Mouse (Mus musculus): ENCODE measurements around the gene Heatr9.

The Heatr9 gene

DNA sequence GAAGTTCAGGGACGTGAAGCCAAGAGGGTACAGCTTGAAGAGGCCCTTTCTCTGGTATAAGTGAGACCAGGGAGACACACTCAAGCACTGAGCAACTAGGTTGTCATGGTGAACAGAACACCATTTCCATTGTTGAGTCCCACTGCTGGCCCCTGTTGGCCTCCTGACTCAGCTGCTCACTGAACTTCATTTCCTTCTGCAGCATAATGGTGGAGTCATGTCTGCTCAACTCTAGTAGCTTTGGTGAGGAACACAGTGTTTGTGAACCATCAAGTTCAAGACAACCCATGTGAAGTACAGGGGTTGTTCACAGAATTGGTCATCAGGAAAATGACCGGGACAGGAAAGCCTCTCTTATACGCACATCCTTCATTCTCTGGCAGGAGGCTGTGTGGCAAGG lies at the start of gene Heatr9:
TSS of gene Heatr9 (minus strand) at position 101 of the 400 bp plus-strand sequence.
- in situ Hi-C loops (cut with MboI, MseI), result no loop called here

DNA sequence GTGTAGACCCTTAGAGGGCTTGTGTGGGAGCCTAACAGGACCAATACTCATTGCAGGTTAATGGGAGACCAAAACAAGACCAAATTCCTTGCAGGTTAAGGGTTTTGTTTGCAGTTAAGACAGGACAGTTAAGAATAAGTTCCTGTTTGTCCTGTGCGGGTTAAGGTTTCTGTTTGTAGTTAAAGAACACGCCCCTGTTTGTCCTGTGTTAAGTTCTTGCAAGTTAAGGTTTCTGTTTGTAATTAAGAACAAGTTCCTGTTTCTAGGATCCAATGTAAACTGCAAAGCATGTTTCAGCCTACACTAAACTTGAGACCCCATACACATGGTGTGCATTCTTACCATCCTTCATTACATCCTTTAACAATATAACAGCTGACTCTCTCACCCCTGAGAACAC lies 48.2 kb upstream of the Heatr9 start:
- in situ Hi-C loops (cut with MboI, MseI), result loop anchor here in 1 of 2 experiments (10.0 kb wide), 1 partner anchor 145 kb away; no protein-coding TSS in a partner anchor

DNA sequence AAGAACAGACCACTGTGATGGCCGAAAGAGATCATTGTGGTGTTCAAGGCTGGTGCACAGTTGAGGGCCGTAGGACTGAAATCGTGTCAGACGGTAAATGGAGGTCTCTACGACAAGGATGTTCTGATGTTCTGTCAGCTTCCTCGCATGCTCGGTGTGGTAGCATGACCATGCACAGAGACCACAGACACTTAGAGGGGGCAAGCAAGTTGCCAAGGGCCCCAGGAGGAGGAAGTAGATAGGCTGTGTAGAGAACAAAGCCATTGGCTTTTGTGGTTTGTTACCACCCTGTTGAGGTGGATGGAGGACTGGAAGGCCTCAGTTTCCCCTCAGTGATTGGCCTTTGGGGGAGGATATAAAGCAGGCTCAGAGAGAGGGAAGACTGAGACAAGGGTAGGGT lies 47.3 kb upstream of the Heatr9 start:
- in situ Hi-C loops (cut with MboI, MseI), result loop anchor here in 1 of 2 experiments (10.0 kb wide), 1 partner anchor 176 kb away; the partner anchor contains the start of gene Wfdc21

DNA sequence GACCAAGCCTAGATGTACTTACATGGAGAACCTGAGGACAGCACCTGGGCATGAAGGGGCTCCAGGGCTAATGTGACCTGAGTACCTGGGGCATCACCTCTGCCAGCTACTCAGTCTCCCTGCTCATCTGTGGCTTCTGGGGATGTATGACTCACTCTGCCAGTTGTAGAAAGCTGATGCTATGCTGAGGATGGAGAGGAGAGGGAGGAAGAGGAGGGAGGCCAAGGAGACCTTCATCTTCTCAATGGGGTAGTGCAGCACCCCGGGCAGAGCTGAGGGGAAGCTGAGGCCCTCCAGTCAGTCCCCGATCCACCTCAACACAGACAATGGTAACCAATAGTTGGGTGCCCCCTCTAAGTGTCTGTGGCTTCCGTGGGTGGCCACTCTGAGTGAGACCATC lies 46.8 kb upstream of the Heatr9 start:
- in situ Hi-C loops (cut with MboI, MseI), result loop anchor here in 1 of 2 experiments (10.0 kb wide), 1 partner anchor 176 kb away; the partner anchor contains the start of gene Wfdc21

DNA sequence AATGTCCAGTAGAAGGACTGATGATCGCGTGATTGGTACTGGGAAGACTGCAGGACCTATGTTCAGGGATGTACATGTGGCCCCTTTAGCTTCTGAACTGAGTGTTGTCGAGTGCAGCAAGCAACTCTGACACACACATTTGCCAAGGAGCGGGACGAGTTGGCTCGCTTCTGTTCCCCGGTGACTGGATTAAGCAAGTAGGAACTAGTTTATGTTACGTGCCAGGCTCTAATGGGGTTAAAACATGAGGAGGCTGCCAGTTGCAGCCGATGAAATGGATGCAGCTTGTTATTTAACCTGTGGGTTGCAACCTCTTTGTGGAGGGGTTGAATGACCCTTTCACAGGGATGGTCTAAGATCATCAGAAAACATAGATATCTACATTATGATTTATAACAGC lies 46.1 kb upstream of the Heatr9 start:
- in situ Hi-C loops (cut with MboI, MseI), result loop anchor here in 1 of 2 experiments (10.0 kb wide), 1 partner anchor 177 kb away; the partner anchor contains the start of gene Wfdc21

DNA sequence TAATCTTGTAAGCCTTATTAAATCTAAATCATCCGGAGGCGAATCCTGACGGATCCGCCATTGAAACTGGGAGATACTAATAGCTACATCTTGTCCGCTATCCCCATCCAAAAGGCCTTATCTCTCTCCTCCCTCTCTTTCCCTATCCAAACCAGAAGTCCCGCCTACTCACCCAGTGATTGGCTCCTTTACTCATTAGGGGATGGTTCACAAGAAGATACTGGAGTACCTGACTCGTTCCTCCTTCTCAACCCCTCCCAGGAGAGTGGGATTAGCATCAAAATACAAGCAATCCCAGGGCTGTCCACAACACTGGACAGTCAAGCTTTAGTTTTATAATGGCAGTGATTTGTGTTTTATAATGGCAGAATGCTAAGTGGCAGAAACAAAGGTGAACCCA lies 45.3 kb upstream of the Heatr9 start:
- in situ Hi-C loops (cut with MboI, MseI), result loop anchor here in 1 of 2 experiments (10.0 kb wide), 1 partner anchor 177 kb away; the partner anchor contains the start of gene Wfdc21

DNA sequence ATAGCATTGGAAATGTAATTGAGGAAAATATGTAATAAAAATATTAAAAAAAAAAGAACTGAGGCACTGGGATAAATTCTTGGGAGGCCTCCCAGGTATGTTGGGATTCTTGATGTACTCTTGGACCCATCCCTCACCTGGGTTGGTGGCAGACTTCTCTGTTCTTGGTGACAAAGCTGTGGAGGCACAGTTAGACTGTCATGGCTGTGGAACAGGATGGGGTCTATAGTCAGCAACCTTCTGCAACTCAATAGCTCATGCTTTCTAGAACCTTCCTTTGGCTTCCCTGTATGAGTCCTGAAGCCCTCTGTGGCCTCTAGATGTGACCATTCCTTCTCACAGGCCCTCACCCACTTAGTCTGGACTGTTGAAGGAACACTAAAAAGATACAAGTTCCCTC lies 44.6 kb upstream of the Heatr9 start:
- in situ Hi-C loops (cut with MboI, MseI), result loop anchor here in 1 of 2 experiments (10.0 kb wide), 1 partner anchor 178 kb away; the partner anchor contains the start of gene Wfdc21

DNA sequence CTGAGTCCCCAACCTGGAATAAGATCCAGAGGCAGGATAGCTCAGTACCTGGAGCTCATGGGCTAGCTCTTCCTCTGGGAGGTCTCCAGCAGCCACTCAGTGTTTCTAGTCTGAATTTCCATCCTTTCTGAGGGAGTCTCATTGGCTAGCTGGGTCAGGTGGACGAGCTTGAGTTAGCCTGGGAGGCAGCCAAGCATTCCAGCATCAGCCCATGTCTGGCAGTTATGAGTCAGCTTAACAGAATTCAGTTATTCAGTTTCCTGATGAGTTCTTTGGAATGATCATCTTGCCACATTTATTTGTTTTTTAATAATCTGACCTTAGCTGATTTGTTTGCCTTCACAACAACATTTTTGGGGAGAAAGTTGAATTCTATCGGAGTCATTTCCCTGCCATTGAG lies 41.8 kb upstream of the Heatr9 start:
- in situ Hi-C loops (cut with MboI, MseI), result loop anchor here in 1 of 2 experiments (10.0 kb wide), 1 partner anchor 181 kb away; the partner anchor contains the start of gene Wfdc21

DNA sequence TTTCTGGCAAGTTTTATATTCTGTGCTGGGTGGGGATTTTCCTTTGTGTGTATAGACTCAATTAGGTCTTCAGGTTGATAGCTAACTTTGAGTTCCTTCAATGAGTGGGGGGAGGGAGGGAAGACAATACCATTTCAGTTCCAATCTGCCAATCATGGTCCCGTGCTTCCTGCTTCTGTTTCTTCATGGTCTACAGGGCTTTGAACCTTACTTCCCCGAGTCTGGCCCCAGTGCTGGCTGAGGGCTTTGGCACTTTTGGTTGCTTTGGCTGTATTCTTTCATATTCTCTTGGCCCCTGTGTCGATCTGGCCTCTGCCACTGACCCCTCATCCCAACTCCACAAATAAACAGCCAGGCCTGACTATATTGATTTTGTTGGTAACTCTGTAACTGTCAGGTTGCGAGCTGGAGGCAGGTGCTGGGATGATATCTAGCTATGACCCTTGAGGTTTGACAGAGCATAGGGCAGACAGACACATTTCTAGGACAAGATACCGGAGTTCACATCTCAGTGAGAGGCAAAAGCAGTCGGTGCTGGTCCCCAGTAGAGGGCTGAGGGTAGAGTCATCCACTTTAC lies 40.4 kb upstream of the Heatr9 start:
- in situ Hi-C loops (cut with MboI, MseI), result loop anchor here in 1 of 2 experiments (10.0 kb wide), 1 partner anchor 182 kb away; the partner anchor contains the start of gene Wfdc21

DNA sequence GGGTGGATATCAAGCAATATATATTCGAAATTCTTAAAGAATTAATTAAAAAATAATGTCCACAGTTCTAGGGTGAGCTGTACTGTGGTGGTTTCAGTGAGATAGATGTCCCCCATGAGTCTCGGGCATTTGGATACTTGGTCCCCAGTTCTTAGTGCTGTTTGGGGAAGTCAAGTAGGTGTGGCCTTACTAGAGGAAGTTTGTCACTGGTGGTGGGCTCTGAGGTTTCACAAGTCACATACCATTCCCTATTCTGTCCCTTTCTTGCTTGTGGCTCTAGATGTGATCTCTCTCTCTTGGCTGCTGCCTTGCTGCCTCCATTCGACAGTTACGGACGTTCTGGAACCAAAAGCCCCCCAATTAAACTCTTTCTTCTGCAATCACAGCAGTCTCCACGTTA lies 38.4 kb upstream of the Heatr9 start:
- in situ Hi-C loops (cut with MboI, MseI), result loop anchor here in 1 of 2 experiments (10.0 kb wide), 1 partner anchor 184 kb away; the partner anchor contains the start of gene Wfdc21

DNA sequence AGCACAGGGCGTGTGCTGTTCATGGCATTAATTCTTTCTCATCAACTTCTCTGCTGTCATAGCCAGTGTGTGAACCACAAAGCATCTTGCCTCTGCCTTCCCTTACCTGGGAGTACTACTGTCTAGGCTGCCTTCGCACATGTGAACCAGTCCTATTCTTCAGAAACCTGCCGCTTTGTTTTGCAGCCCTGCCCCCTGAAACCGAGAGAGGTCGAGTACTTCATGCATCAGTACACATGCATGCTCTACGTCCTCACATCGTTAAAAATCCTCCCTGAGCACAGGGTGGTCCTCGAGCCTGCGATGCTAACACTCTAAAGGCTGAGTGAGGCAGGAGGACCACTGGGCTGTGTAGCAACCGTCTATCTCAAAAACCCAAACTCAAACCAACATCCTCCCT lies 35.1 kb upstream of the Heatr9 start:
- in situ Hi-C loops (cut with MboI, MseI), result no loop called here

DNA sequence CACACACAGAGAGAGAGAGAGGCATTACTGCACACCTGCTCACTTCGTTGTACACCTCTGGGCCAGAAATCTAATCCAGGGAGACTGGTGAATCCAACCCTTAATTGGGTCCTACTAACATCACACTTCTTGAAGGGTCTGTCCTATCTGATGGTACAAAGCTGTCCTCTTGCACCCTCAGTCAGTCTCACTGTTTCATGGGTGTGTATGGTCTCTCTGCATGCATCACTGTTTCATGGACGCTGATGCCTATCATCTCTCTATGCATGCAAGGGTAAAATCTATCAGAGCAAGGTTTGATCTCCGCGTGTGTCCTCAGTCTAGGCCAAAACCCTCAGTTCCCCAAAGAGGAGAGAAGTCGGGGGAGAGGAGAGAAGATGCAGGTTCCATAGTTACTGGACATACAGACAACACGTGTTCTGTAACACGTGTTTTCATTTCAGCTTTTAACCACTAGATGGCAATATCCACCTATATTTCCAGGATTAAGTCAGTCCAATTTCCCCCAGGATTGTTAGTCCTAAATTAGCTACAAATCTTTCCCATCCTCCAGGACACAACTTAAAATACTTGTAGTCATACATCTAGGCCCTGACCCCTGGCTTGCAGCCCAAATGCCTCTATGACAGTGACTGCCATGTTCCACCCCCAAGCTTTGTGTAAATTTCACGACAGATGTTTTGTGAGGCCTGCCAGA lies 34.3 kb upstream of the Heatr9 start:
- in situ Hi-C loops (cut with MboI, MseI), result no loop called here

DNA sequence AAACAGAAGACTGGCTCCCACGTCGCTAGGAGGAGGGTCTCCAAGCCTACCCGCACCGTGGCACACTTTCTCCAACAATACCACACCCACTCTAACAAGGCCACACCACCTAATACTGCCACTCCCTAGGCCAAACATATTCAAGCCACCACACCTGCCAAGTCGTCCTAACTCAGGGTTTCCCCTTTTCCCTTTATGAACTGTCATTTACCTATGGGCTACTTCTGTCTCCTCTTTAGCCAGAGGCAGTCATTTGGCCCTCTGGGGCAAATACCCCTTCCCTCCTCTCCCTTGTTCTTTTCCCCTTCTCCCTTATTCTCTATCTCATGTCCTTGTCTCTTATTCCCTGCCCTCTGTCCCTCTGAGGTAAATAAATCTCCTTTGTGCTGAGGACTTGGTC lies 29.7 kb upstream of the Heatr9 start:
- in situ Hi-C loops (cut with MboI, MseI), result loop anchor here in 1 of 2 experiments (5.0 kb wide), 1 partner anchor 186 kb away; no protein-coding TSS in a partner anchor

DNA sequence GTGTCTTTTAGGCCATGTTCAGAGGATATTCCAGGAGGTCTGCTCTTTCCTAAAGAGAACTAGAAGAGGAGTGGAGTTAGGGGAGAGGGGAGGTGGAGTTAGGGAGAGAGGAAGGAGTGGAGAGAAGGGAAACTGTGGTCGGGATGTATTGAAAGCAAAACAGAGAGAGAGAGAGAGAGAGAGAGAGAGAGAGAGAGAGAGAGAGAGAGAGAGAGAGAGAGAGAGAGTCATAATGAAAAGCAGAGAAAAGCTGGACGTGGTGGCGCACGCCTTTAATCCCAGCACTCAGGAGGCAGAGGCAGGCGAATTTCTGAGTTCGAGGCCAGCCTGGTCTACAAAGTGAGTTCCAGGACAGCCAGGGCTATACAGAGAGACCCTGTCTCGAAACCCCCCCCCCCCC lies 29.1 kb upstream of the Heatr9 start:
- in situ Hi-C loops (cut with MboI, MseI), result loop anchor here in 1 of 2 experiments (5.0 kb wide), 1 partner anchor 186 kb away; no protein-coding TSS in a partner anchor

DNA sequence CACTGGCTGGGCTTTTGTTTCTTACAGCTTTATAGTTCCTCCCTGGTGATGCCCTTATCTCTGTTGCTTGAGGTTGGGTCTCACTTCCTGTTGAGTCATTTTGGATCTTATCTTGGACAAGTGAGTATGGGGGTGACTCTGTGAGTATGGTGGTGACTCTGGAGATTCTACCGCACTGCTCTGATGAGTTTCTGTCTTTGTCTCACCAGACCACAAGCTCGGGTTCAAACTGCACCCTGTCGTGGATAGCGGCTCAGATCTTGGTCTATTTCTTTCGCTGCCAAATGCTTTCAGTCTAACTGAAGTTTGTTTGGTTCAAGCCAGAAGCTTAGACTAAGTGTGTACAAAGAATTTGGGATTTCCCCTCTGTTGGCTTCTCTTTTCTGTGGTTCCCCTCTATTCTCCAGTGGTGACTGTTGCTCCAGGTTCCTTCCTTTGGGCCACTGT lies 28.2 kb upstream of the Heatr9 start:
- in situ Hi-C loops (cut with MboI, MseI), result loop anchor here in 1 of 2 experiments (5.0 kb wide), 1 partner anchor 187 kb away; no protein-coding TSS in a partner anchor

DNA sequence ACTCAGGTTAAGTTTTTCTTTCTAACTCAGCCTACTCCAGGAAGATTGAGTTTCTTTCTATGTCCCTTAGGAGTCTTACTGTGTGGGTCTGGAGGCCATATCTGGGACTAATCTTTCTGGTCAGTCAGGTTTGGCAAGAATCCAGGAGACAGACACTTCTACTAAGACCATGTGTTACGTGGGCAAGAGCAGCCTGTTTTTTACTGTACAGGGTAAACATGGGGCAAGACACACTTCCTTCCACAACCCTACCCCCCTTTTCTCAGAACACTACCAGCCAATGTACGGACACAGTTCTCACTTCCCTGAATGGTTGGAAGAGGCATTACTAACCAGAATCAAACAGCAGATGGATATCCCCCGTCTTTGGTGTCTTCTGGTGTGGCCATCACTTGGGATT lies 22.2 kb upstream of the Heatr9 start:
- in situ Hi-C loops (cut with MboI, MseI), result no loop called here

DNA sequence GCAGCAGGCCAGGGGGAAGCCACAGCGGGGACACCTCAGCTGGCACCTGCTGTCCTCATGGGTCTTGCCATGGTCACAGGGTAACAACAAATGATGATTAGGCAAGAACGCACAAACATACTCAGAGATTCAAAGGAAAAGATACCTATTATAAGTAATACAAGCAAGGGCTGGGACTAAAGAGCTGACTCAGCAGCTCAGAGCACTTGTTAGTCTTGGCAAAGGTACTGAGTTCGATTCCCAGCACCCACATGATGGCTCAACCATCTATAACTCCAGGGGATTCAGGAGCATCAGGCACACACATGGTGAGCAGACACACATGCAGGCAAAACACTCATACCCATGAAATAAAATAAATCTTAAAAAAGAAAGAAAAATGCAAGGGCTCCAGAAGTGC lies 19.4 kb upstream of the Heatr9 start:
- in situ Hi-C loops (cut with MboI, MseI), result no loop called here

DNA sequence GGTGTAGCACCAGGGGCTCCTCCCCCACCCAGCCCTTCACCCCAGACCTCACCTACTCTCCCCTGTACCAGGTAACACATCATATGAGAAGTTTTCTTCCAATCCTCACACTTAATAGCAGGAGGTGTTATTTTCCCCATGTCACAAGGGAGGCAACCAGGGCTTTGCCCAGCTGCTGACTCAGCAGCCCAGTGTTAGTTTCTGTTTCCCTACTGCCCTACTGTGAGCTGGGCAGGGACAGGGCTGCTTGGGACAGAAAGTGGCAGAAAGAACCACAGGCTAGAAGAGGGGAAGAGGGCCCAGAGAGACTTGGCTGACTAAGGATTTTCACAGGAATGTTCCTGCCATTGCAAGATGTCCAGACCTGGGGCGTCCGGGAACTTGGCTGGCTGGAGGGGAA lies 19.0 kb upstream of the Heatr9 start:
- in situ Hi-C loops (cut with MboI, MseI), result no loop called here

DNA sequence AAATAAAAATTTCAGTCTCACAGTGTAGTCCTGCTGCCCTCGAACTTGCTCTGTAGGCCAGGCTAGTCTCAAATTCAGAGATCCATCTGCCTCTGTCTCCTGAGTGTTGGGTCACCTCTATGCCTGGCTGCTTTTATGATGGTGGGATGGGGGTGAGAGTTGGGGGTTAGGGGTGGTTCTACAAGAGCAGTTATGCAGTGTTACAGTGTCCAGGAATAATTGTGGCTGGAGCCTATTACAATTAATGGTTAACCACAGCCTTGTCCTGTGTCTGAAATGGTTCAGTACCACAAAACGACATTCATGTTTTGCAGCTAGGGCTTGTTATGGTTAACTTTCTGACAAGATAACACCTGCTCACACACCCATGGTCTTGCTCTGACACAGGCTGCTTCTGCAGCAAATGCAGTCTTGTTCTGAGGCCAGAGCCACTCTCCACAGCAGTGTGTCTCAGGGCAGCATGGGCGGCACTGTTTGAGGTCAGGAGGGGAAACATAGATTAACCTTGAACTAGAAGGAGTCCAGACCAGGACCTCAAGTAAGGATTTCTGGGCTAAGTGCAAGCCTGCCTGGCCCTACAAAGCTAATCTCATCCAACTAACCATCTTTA lies 16.8 kb upstream of the Heatr9 start:
- in situ Hi-C loops (cut with MboI, MseI), result no loop called here

DNA sequence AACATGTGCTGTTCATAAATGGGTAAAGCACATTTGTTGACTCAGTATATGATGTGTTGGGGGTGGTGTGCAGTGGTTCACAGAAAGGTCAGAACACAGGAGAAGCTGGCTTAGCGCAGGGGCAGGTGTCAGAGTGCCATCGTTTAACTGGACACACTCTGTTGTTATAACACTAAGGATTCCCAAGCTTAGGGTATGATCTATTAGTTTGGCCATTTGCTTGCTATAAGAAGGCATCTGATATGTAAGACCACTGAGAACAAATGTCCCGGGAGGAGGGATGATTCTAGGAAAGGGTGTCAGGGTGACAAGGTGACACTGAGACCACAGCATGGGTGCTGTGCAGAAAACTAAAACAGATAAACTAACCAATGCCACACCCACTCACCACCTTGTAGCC lies 14.9 kb upstream of the Heatr9 start:
- in situ Hi-C loops (cut with MboI, MseI), result no loop called here

DNA sequence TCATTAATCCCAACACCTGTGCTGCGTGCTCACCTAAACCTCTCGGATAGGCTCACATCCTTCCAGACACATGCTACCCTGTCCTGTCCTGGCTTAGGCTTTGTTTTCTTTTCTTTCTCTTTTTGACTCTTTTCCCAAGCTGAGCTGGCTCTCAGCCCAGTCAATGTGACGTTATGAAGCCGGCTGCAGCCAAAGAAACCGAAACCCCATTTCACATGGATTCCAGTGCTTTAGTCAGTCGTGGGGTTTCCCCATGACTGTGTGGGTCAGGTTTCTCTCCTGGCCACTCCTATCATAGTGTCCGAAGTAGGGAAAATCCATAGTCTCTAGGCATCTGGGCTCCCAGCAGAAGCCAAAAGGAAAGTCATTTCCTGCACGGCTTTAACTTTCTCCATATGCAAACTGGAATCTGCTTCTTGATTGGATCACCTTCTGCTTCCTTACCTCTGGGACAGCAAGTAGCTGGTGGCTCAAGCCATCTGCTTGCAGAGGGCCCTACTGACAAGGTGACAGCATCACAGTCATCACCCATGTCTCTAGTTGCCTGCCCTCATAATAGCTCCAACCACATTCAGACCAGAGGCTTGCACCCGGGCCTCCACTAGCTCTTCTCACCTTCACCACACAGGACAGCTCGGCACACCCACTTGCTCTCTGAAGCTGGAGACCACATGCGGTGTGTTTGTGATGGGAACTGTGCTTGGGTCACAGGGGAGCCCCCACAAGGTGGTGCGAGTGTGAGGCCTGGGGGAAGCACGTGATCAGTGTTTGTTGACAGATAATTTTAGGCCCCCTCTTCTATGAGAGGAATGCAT lies 12.8 kb upstream of the Heatr9 start:
- in situ Hi-C loops (cut with MboI, MseI), result no loop called here
